Comparison of ENCODE assay signal across 8 mouse cellular contexts in the genomic region with DNA sequence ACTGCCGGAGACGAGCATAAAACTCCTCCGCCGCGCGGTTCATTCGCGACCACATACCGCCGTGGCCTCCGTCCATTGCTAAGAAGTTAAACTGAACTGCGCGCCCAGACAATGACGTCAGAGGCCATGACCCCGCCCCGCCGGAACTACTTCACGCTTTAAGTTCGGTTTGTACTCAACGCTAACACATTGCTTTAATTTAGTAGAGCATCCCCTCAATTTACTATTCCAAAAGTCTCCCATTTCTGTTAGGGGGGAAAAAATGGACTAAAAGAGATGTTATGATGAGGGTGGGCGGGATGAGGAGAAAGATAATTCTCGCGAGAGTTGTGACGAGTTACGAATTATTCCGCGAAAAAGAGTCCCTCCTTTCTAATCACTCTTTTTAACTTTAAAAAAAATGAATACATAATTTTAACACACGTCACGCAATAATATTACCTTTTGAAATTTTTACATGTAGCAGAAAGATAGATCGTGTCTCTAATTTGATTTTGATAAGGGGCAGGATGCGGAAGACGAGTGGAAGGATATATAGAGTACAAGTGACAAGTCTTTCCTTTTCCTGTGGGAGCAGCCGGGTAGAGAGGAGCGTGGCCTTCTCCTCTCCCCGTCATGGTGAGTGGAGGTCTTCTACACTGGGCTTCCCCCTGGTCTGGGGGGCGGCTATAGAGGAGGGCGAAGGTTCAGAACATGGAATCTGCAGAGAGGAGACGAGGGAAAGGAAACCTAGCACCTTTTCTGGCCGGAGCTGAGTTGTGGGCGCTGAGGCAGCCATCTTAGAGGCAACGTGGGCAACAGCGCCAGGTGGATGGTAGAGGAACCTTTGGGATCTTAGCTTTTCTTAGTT. TPM values are rescaled to one million over a fixed set of nuclear protein-coding genes. Genes with fewer than 3 reads are reported as not detected.
DNase-seq lines count a peak whose midpoint lies in the region; ATAC-seq lines count a peak whose summit lies in the region.

Gene Zwilch, minus strand, starts transcription at position 289 of the 850 bp plus-strand sequence.
Gene Rpl4, plus strand, starts transcription at position 560 of the 850 bp plus-strand sequence.

- peak; percentile 92 for ATAC-seq in hindbrain, embryonic 13.5 days (ENCODE audit: low FRiP score)

- peaks cover 33% of the 10 kb centered on the region for H3K36me3 ChIP-seq in hindbrain, embryonic 13.5 days

- no peaks in the 10 kb centered on the region for H3K27me3 ChIP-seq in hindbrain, embryonic 13.5 days

- H3K4me1 ChIP-seq in hindbrain, embryonic 13.5 days (replicated peaks): peaks cover 25% of the 10 kb centered on the region

- H3K4me3 ChIP-seq in hindbrain, embryonic 13.5 days: peak within 1 kb of the TSS; percentile 93

- no peaks in the 10 kb centered on the region for H3K9me3 ChIP-seq in hindbrain, embryonic 13.5 days

- WGBS in hindbrain, embryonic 13.5 days: under 1% methylated on average over 42 of the region's 42 CpGs

- peak; percentile 88 for DNase-seq in NIH3T3 (ENCODE audit: low read depth)
- DNase-seq in cerebellum, postnatal 10 days: peak; percentile 89 to 93
- DNase-seq in frontal cortex, postnatal 14 days (ENCODE audit: low spot score in 2 of 2): peak; percentile 73 to 76
- DNase-seq in layer of hippocampus, postnatal 25 days (ENCODE audit: extremely low spot score in 1 of 2, low spot score in 1 of 2): peak; percentile 68 to 82
- DNase-seq in lung, postnatal 25 days (ENCODE audit: low spot score): peak; percentile 73
- DNase-seq in retina, embryonic 14.5 days (ENCODE audit: low spot score): peak; percentile 93
- peak; percentile 89 for DNase-seq in thymus, postnatal 4 days

- H3K4me2 ChIP-seq in hindbrain, embryonic 13.5 days: peak within 1 kb of the TSS; percentile 83

- peak within 1 kb of the TSS; percentile 85 for H3K27ac ChIP-seq in hindbrain, embryonic 13.5 days

- peak within 1 kb of the TSS; percentile 88 for H3K9ac ChIP-seq in hindbrain, embryonic 13.5 days

RNA-seq across cellular contexts. Expression of gene Zwilch, which starts in this region (rescaled TPM):
- polyA plus RNA-seq in hindbrain, embryonic 13.5 days (2015; fragmentation: Nextera tagmentation; extraction: Ambion mirVana): 6.5 and 7.3 TPM in 2 replicates
- total RNA-seq in layer of hippocampus, postnatal 25 days (2021): 1 to 10 TPM; 4.3 to 6.6 TPM

RNA-seq across cellular contexts. Expression of gene Rpl4, which starts in this region (rescaled TPM):
- polyA plus RNA-seq in hindbrain, embryonic 13.5 days (2015; fragmentation: Nextera tagmentation; extraction: Ambion mirVana): 659 and 664 TPM in 2 replicates
- total RNA-seq in layer of hippocampus, postnatal 25 days (2021): 100 to 1,000 TPM; 547 to 604 TPM

Comparison
In these comparisons a context has a peak if more than half of its experiments do, and no peak if none do; other contexts are left out.
1. Peak in every context shown above with its lines: DNase-seq, ATAC-seq, H3K4me3 ChIP-seq and H3K27ac ChIP-seq.